Mouse (Mus musculus) limb, embryonic 13.5 days (tissue): ENCODE measurements around the gene C2cd3. TPM values are rescaled to one million over a fixed set of nuclear protein-coding genes. Genes with fewer than 3 reads are reported as not detected.

ENCODE experiments used
- ATAC-seq: fragments of 200-750 bp; cut with Nextera tagmentation; 2 replicates; pipeline ENCODE4 v1.8.0; 2017; ENCODE audit warnings: low read depth, moderate number of reproducible peaks, moderate TSS enrichment; ENCODE audit not compliant: low FRiP score
- H3K27ac ChIP-seq: fragments of 300-500 bp; sonication (generic); 2 replicates; pipeline ENCODE4 v1.5.1; 2015; ENCODE audit warnings: inconsistent platforms, mild to moderate bottlenecking, moderate library complexity
- H3K27me3 ChIP-seq: fragments of 300-500 bp; sonication (generic); 2 replicates; pipeline ENCODE4 v1.6.1; 2015; ENCODE audit warnings: mild to moderate bottlenecking, inconsistent platforms
- H3K36me3 ChIP-seq: fragments of 300-500 bp; sonication (generic); 2 replicates; pipeline ENCODE4 v1.6.1; 2015; ENCODE audit warnings: inconsistent platforms, mild to moderate bottlenecking, moderate library complexity
- H3K4me1 ChIP-seq: fragments of 300-500 bp; sonication (generic); 2 replicates; pipeline ENCODE4 v1.6.1; 2015; ENCODE audit warnings: inconsistent platforms
- H3K4me2 ChIP-seq: fragments of 300-500 bp; sonication (generic); replicated peaks from 2 replicates; pipeline ENCODE4 v1.6.1; 2015; ENCODE audit warnings: inconsistent platforms, mild to moderate bottlenecking, moderate library complexity
- H3K4me3 ChIP-seq: fragments of 300-500 bp; sonication (generic); 2 replicates; pipeline ENCODE4 v1.5.1; 2015; ENCODE audit warnings: moderate library complexity, mild to moderate bottlenecking, inconsistent platforms
- H3K9ac ChIP-seq: fragments of 300-500 bp; sonication (generic); 2 replicates; pipeline ENCODE4 v1.6.1; 2015; ENCODE audit warnings: mild to moderate bottlenecking, inconsistent platforms
- H3K9me3 ChIP-seq: fragments of 300-500 bp; sonication (generic); 2 replicates; pipeline ENCODE4 v1.6.1; 2016; ENCODE audit warnings: inconsistent platforms
- WGBS: fragments of 180-500 bp; shearing (Covaris S2); methylation state at CpG from one replicate; pipeline ENCODE4 v1.1.7; 2015; 5-methylcytosine and 5-hydroxymethylcytosine counted together
- polyA plus RNA-seq: library from polyadenylated mRNA; unstranded; fragments of >200 nt; fragmentation: Nextera tagmentation; extraction: Ambion mirVana; gene quantifications from 2 replicates; pipeline ENCODE4 v1.2.1, GENCODE M21; 2015

The C2cd3 gene
- polyA plus RNA-seq, 1 experiment from 2014 or later, result 28.0 TPM

DNA sequence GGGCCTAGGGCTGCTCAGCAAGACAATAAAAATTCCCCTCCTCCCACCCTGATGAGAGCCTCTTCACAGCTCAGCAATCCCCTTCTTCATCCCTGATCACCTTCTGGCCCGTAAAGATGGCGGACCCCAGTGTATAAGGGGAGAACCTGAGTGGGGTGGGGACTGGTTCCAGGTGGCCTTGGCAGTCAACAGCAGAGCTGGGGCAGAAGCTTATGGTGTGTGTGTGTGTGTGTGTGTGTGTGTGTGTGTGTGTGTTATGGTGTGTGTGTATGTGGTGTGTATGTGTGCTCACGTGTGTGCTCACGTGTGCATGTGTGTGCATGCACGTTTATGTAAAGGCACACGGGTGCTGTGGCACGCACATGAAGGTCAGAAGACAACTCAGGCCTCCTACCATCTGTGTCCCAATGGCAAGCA lies 122.4 kb downstream of the C2cd3 start:
- Histone ChIP-seq H3K4me3 (peak overlapping the region; percentile 52), H3K9me3 (no peaks in the 10 kb centered on the region), H3K4me2 (peak overlapping the region; percentile 83), H3K27me3 (no peaks in the 10 kb centered on the region), H3K27ac (peak overlapping the region; percentile 72), H3K4me1 (peaks cover 49% of the 10 kb centered on the region), H3K9ac (peak overlapping the region; percentile 67; the same call in 1 of the 2 replicates), H3K36me3 (peaks cover 30% of the 10 kb centered on the region)
- no peak for ATAC-seq
- WGBS, result 79% methylated on average over 7 of the region's 7 CpGs

DNA sequence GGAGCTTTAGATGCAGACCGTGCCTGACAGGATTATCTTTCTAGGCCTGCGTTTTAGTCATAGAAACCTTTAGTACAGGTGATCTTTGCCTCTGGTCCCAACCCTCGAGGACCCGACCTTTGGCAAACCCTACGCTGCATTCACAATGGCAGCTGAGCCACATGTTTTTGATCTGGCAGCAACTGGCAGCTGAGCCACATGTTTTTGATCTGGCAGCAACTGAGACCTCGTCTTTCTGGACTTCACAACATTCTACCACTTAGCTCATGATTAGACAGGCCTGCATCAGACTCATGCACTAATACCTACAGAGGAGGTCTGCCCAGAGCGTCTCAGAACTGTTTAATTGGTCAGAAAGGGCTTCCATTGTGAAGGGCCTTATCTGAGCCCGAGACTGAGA lies 123.0 kb downstream of the C2cd3 start:
- H3K9ac ChIP-seq, result peak overlapping the region; percentile 48
- H3K4me3 ChIP-seq, result peak overlapping the region; percentile 52
- H3K27ac ChIP-seq, result peak overlapping the region; percentile 72
- H3K9me3 ChIP-seq, result no peaks in the 10 kb centered on the region
- 16% methylated on average over 8 of the region's 8 CpGs for WGBS
- ATAC-seq, result peak; percentile 4; the same call in 1 of the 2 replicates
- no peaks in the 10 kb centered on the region for H3K27me3 ChIP-seq
- peaks cover 36% of the 10 kb centered on the region for H3K36me3 ChIP-seq
- peaks cover 49% of the 10 kb centered on the region for H3K4me1 ChIP-seq
- H3K4me2 ChIP-seq, result peak overlapping the region; percentile 83

DNA sequence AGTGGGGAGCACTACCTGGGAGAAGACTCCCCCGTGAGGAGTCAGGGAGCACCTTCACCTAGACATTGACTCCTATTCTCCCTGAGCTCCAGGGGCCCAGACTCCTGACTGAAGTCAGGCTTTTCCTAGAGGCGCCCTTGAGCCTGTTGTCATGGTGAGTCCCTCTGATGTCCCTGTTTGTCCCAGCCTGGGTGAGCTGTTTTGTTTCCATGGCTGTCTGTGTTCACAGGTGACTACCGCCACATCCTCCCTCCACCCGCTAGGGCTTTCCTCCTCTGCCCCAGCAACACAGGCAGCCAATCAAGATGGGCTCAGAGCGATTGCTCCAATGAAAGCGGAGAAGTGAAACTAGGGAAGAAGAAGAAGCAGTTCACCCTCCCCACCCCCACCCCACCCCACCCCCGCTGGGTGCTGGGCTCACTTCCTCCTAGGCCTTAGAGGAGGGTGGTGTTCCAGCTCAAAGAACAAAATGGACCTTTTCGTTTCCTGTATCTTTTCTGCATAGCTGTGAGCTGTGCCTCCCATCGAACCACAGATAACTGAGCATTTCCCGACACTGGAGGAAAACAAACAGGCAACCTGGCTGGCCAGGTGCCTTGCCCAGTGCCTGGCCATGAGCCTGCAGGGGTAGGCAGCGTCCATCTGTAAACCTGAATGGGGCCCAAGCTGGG lies 123.7 kb downstream of the C2cd3 start:
- Histone ChIP-seq H3K9me3 (no peaks in the 10 kb centered on the region), H3K27me3 (no peaks in the 10 kb centered on the region), H3K4me2 (peak overlapping the region; percentile 83), H3K36me3 (peaks cover 37% of the 10 kb centered on the region), H3K27ac (peak overlapping the region; percentile 72), H3K9ac (peak overlapping the region; percentile 48), H3K4me1 (peaks cover 51% of the 10 kb centered on the region), H3K4me3 (peak overlapping the region; percentile 52)
- ATAC-seq, result peak; percentile 60
- WGBS, result 24% methylated on average over 11 of the region's 11 CpGs

DNA sequence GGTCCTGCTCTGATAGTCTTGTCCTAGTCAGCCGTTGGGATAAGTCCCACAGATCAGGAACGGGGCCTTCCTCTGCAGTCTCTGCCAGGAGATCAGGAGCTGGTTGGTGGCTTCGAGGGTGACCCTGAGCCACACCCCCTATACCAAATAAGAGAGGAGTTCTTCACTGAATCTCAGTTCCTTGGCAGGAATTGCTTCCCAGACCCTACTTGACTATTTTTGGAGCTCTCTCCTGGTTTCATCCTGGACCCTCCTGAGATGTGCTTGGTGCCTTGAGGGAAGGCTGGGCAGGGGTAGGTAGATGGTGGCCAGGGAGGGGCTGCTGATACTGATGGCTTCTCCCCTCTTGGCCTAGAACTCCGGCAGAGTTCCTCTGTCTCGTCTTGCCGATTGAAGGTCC lies 124.3 kb downstream of the C2cd3 start:
- peak overlapping the region; percentile 83 for H3K4me2 ChIP-seq

DNA sequence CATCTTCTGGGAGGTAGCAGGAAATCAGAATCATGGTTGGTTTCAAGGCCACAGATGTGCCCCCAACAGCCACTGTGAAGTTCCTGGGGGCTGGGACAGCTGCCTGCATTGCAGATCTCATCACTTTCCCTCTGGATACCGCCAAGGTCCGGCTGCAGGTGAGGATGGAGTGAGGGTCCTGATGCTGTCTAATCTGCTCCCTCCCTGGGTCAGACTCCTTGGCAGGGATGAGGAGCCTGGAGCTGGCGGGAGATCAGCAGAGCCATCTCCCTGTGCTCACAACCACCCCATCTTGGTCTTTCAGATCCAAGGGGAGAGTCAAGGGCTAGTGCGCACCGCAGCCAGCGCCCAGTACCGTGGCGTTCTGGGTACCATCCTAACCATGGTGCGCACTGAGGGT lies 124.8 kb downstream of the C2cd3 start:
- H3K9me3 ChIP-seq, result no peaks in the 10 kb centered on the region
- H3K9ac ChIP-seq, result peak overlapping the region; percentile 43; the same call in 1 of the 2 replicates
- H3K4me2 ChIP-seq, result no peak overlapping the region
- no peak for ATAC-seq
- H3K36me3 ChIP-seq, result peaks cover 37% of the 10 kb centered on the region
- H3K4me1 ChIP-seq, result peaks cover 51% of the 10 kb centered on the region
- H3K4me3 ChIP-seq, result no peak overlapping the region
- H3K27me3 ChIP-seq, result no peaks in the 10 kb centered on the region
- WGBS, result 98% methylated on average over 9 of the region's 9 CpGs
- H3K27ac ChIP-seq, result no peak overlapping the region

More for the DNA sequence above, 124.3 kb downstream of the C2cd3 start:
- H3K9ac ChIP-seq, result peak overlapping the region; percentile 43; the same call in 1 of the 2 replicates
- H3K4me3 ChIP-seq, result no peak overlapping the region
- no peaks in the 10 kb centered on the region for H3K9me3 ChIP-seq
- H3K27me3 ChIP-seq, result no peaks in the 10 kb centered on the region
- 75% methylated on average over 6 of the region's 6 CpGs for WGBS
- H3K27ac ChIP-seq, result peak overlapping the region; percentile 61; the same call in 1 of the 2 replicates
- peaks cover 37% of the 10 kb centered on the region for H3K36me3 ChIP-seq
- H3K4me1 ChIP-seq, result peaks cover 51% of the 10 kb centered on the region
- ATAC-seq, result no peak

DNA sequence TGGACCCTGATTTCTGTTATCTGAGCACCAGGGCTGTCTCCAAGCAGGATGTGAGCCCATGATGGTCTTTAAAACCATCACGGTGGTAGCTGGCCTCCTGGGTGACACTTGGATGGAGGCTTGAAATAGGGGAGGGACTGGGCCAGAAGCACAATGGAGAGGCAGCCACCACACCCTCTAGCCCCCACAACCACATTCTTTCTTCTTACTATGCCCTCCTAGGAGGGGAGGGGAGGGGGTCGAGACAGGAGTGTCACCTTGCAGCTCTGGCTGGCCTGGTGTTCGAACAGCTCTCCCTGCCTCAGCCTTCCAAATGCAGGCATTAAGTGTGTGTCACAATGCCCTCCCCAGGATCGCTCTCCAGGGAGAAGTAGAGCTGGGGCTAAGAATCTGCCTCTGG lies 125.4 kb downstream of the C2cd3 start:
- no peak for ATAC-seq
- Histone ChIP-seq H3K4me3 (no peak overlapping the region), H3K36me3 (peaks cover 37% of the 10 kb centered on the region), H3K9me3 (no peaks in the 10 kb centered on the region), H3K9ac (no peak overlapping the region), H3K4me2 (no peak overlapping the region), H3K27ac (no peak overlapping the region), H3K4me1 (peaks cover 48% of the 10 kb centered on the region), H3K27me3 (no peaks in the 10 kb centered on the region)
- WGBS, result 84% methylated on average over 4 of the region's 4 CpGs

DNA sequence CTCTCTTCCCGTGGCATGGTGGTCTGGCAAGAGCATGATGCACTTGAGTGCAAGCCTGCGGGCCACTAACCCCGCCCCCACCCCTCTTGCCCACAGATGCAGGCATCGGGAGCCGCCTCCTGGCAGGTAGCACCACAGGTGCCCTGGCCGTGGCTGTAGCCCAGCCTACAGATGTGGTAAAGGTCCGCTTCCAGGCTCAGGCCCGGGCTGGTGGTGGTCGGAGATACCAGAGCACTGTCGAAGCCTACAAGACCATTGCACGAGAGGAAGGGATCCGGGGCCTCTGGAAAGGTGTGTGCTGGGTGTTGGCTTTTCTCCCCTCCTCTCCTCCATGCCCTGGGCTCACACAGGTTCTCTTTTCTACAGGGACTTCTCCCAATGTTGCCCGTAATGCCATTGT lies 125.9 kb downstream of the C2cd3 start:
- 89% methylated on average over 13 of the region's 13 CpGs for WGBS
- Histone ChIP-seq H3K27ac (no peak overlapping the region), H3K4me2 (no peak overlapping the region), H3K36me3 (peaks cover 37% of the 10 kb centered on the region), H3K9me3 (no peaks in the 10 kb centered on the region), H3K27me3 (no peaks in the 10 kb centered on the region), H3K9ac (no peak overlapping the region), H3K4me3 (no peak overlapping the region), H3K4me1 (peaks cover 42% of the 10 kb centered on the region)
- no peak for ATAC-seq

DNA sequence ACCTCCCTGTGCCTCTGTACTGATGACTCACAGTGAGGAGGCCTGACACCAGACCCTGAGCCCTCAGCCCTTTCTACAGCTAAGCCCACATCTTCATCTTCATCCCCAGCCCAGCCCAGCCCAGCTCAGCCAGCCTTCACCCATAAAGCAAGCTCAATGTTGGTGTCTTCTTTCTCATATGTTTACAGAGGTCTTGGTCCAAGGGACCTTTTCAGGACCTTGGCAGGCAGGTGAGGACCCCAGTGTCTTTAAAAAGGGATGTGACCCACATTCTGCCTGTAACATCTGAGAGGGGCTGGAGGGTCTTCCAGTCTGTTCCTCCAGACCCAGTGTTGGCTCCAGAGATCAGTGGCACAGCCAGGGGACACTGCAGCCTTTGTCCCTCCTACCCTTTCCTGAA lies 127.4 kb downstream of the C2cd3 start:
- Histone ChIP-seq H3K9ac (no peak overlapping the region), H3K36me3 (peaks cover 37% of the 10 kb centered on the region), H3K27me3 (no peaks in the 10 kb centered on the region), H3K4me3 (no peak overlapping the region), H3K9me3 (no peaks in the 10 kb centered on the region), H3K4me1 (peaks cover 27% of the 10 kb centered on the region), H3K4me2 (no peak overlapping the region), H3K27ac (no peak overlapping the region)
- ATAC-seq, result no peak

DNA sequence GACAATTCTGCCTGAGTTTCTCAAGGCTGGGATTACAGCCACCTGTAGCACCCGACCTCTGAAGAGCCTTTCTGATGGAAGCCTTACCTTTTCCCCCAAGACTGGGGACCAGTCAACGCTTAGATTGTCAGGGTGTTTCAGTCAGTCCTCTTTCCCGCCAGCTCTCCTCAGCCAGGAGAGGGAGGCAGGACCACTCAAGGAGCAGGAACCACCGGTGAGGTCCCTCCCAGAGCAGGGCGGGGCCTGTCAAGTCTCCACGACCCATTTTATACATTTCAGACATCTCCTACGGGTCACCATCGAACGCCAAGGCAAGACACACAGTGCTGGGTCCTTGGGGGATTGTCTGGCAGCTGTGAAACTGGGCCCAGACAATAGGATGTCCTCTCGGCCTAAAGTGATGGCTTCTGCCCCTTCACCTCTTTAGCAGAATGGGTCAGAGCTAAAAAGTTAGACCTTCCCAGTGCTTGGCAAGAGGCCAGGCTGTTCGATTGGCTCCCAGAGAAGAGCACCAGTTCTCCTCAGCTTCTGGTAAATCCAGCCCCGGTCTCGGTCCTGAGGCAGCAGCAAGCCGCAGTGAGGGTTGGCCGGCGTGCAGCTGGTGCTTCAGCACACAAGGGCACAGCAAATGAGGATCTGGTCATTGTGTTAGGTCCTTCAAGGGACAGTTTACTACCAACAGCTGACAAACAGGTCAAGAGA lies 128.4 kb downstream of the C2cd3 start:
- Histone ChIP-seq H3K4me1 (peaks cover 18% of the 10 kb centered on the region), H3K4me2 (no peak overlapping the region), H3K27me3 (no peaks in the 10 kb centered on the region), H3K4me3 (no peak overlapping the region), H3K9ac (no peak overlapping the region), H3K36me3 (peaks cover 37% of the 10 kb centered on the region), H3K9me3 (no peaks in the 10 kb centered on the region), H3K27ac (no peak overlapping the region)
- no peak for ATAC-seq
- WGBS, result 69% methylated on average over 16 of the region's 16 CpGs

DNA sequence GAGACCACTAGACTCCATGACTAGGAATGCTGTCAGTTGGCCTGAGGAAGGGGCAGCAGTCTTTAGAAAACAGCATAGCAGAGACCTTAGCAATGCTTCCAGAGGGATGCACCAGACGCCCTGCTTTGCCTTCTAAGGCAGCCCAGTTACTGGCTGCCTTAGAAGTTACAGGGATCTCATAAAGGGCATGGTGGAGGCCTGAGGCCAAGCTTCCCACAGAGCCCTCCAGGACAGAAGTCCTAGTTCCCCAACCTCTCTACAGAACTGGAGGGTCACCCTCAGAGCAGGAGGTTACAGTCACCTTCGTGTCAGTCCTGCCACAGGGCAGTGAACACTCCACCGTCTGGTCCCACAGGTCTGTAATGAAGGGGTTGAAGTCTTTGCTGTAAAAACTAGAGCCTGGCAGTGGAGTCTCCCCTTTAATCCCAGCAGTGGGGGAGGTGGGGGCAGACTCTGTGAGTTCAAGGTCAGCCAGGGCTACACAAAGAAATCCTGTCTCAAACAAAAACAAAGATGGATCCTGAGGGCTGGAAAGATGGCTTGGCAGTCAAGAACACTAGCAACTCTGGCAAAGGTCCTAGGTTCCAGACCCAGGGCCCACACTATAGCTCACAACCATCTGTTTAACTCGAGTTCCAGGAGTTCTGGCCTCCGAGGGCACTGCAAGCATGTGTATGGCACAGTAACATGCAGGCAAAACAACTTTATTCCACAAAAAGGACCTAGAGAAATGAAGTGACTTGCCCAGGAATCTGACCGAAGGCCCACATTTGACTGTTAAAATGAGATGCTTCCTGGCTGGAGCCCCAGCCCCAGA lies 129.2 kb downstream of the C2cd3 start:
- 70% methylated on average over 6 of the region's 6 CpGs for WGBS
- Histone ChIP-seq H3K4me2 (no peak overlapping the region), H3K27ac (no peak overlapping the region), H3K36me3 (peaks cover 37% of the 10 kb centered on the region), H3K9me3 (no peaks in the 10 kb centered on the region), H3K4me1 (peaks cover 10% of the 10 kb centered on the region), H3K9ac (no peak overlapping the region), H3K27me3 (no peaks in the 10 kb centered on the region), H3K4me3 (no peak overlapping the region)
- ATAC-seq, result no peak

DNA sequence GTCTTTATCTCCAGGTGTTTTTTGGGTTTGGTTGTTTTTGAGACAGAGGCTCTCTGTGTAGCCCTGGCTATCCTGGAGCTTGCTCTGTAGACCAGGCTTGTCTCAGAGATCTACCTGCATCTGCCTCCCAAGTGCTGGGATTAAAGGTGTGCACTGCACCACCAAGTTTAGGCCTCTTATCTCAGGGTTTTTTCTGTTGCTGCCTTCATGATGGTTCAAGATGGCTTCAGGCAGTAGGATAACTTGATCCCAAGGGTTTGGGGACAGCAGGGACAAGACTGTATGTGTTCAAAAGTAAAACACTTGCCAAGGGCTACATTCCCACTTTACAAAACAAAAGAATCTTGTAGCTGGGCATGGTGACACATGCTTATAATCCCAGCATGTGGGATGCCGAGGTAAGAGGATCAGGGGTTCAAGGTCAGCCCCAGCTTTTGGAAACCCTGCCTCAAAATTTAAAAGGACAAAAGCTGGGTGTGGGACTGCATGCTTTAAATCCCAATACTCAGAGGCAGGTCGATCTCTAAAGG lies 129.9 kb downstream of the C2cd3 start:
- Histone ChIP-seq H3K27me3 (no peaks in the 10 kb centered on the region), H3K4me2 (no peak overlapping the region), H3K9me3 (no peaks in the 10 kb centered on the region), H3K4me1 (peaks cover 3% of the 10 kb centered on the region; the same call in 1 of the 2 replicates), H3K9ac (no peak overlapping the region), H3K27ac (no peak overlapping the region), H3K36me3 (peaks cover 32% of the 10 kb centered on the region), H3K4me3 (no peak overlapping the region)
- no peak for ATAC-seq
- 66% methylated on average over 2 of the region's 2 CpGs for WGBS
